Mouse (Mus musculus) left cerebral cortex, postnatal 10 days (tissue): Measurements from ENCODE around the gene Hoxa7. TPM values are rescaled to one million over a fixed set of nuclear protein-coding genes. Genes with fewer than 3 reads are reported as not detected.

Experiments used
- DNase-seq, 2 experiments: peaks; one replicate each; pipeline ENCODE4 v3.0.0; 2021 to 2022; ENCODE audit warnings: low spot score in 2 of 2, mixed read lengths in 1 of 2; ENCODE audit errors: extremely low spot score in 1 of 2
- intact Hi-C: fragments of 180-260 bp; cut with DNase I; formaldehyde crosslinking; loops from one replicate; pipeline ENCODE4 v1.15.1; 2025
- total RNA-seq, 2 experiments: library from RNA; stranded (reverse); gene quantifications; 2 replicates each; pipeline ENCODE4 v1.2.3; 2021

The Hoxa7 gene
- total RNA-seq, 2 experiments from 2014 or later, result not detected

DNA sequence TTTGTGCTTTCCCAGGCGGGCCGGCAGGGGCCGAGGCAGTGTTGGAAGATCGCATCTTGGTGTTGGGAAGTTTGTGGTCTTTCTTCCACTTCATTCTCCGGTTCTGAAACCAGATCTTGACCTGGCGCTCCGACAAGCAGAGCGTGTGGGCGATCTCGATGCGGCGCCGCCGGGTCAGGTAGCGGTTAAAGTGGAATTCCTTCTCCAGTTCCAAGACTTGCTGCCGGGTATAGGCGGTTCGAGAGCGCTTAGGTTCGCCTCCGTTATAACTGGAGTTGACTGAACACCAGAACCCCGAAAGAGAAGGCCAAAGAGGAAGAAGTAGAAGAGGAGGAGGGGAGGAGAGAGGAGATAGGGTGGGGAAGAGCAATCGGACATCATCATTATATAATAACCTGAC, 31.2 kb downstream of the Hoxa7 start:
- DNase-seq, result no peak
- intact Hi-C loops, result no loop called here

DNA sequence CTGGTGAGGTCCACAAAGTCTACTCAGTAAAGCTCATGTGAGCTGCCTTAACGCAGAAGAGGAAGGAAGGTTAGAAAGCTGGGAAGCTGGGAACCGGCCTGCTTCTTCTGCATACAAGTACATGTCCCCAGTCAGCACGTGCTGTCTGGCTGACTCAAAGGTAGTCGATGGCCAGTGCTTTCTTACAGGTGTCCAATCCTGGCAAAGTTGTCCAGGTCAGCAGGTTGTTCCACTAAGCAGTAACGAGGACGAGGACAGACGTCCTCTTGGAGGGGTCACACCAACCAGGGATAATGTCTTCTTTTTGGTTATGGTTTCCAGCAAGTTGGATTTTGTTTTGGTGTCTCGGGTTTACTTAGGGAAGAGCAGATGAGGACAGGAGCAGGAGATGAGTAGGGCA, 31.7 kb downstream of the Hoxa7 start:
- intact Hi-C loops, result no loop called here
- no peak for DNase-seq

DNA sequence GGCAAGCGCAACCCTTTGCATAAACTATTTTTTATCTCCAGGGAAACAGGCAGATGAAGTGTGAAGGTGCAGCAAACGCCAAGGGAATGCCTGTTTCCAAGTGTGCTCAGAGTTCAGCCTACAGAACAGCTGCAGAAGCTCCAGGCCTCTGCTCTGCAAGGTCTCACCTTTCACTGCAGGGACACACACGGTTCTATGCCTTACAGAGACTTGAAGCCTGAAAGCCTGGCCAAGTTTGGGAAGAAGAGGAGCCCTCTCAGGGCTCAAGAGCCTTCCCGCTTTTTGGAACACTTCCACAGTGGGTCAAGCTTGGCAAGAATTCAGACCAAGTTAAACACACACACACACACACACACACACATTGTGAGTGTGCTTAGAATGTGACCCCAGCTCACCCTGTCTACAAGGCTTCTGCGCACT, 32.5 kb downstream of the Hoxa7 start:
- no peak for DNase-seq
- intact Hi-C loops, result no loop called here

DNA sequence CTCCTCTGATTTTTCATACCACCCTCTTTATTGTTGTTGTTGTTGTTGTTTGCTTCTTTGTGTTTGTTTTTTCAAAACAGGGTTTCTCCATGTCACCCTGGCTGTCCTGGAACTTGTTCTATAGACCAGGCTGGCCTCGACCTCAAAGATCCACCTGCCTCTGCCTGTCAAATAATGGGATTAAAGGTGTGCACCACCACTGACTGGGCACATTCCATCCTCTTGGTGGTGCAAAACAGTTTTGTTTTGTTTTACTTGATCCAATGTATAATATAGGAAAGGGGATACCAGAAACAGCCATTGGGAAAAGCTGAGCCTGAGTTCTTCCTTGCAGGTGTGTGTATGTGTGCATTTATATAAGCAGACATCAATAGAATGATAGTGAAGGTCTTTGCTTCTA, 35.2 kb downstream of the Hoxa7 start:
- intact Hi-C loops, result no loop called here
- no peak for DNase-seq

DNA sequence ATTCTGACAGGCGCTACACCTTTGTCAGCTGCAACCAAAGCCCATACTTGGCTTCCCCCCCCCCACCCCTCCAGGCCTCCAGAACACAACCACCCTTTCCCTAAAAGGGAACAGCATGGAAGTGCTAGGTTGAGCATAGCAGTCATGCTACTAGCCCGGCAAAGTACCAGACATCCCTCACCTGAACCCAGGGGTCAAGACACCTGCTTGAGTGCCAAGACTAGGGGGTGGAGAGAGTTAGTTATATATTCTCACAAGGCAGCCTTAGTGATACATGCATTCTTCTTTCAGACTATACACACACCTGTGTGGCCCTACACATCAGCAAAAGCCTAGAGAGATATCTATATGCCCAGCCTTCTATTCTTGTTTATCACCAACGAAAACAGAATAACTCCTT, 35.8 kb downstream of the Hoxa7 start:
- intact Hi-C loops, result no loop called here
- DNase-seq, result no peak

DNA sequence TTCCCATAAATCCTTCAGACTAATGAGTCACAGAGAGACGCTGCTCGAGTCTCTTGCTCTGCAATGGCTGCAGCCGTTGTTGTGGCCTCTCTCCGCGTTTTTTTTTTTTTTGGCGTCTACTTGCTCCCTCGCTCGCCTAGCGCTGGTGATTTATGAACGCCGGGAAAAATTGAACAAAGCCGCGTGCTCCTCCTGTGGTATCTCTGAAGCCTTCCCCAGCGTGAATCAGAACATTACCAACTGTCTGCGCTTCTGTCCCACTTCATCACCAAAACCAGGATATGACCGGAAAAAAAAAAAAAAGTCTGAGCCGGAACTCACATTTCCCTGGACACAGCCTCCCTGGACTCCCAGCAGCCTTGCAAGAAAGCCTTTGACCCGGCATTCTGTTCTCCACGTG, 36.4 kb downstream of the Hoxa7 start:
- DNase-seq, result no peak
- intact Hi-C loops, result no loop called here

DNA sequence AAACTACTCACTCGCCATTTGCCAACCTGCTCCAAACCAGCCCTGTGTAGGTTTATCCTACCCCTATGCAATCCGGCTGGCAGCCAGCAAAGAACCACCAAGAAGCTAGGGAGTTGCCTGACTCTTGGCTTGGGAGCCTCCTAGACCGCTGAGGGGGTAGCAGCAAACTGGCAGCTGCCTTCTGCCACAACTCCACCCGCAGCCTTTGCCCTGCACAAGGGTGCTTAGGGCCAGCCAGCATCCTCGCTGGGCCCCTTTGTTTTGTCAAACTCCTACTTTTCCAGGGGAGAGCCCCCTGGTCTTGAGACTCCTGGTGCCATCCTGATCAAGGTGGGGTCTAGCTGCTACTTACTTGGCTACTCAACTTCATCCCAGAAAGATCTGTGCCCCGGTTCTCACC, 37.0 kb downstream of the Hoxa7 start:
- intact Hi-C loops, result no loop called here
- no peak for DNase-seq

DNA sequence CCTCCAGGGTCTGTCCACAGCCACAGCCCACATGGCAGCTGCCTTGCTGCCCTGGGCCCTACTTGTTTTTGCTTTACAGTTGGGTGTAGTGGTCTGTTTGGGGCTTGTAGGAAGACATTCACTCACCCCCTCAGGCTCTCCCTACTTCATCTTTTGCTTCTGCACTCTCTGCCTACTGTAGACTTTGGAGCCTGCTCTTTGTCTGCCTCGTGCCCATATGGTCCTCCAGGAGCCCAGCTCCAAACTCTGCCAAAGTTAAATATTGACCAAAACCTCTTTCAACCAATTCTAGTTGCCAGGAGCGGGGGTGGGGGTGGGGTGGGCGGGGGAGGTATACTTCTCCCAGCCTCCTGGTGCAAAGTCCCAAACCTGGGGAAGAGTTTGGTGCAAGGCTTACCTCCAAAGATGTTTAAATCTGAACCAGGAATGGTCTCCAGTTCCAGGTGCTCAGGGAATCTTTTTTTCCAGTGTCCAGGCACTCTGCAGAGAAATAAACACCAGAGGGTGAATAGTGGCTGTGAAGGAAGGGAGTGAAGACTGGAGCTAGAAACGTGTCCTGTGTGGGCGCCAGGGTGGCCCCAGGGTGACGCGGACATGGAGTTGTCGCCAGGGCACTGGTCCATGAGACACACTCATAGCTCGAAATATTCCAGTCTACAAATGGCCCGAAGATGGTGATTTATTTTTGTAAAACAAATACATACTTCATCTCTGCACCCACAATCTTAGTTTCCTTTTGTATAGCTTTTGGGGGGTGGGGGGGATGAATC, 38.2 kb downstream of the Hoxa7 start:
- intact Hi-C loops, result no loop called here
- DNase-seq, result no peak

DNA sequence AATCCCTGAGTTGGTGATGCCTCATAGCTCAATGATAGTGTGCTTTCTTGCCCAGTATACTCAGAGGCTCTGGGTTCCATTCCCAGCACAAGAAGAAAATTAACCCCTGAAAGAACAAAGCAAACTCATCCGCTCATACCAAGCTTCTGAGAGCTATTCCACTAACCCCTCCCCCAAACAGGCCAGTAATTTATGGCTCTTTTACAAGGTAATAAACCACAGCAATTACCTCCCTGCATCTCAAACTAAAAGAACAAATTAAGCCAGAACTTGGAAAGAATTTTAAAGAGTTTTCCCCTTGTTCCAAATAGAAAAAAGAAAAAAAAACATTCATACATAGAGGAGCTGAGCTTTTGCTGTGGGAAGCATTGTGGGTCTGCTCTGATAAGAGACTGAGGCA, 38.9 kb downstream of the Hoxa7 start:
- DNase-seq, result no peak
- intact Hi-C loops, result no loop called here

DNA sequence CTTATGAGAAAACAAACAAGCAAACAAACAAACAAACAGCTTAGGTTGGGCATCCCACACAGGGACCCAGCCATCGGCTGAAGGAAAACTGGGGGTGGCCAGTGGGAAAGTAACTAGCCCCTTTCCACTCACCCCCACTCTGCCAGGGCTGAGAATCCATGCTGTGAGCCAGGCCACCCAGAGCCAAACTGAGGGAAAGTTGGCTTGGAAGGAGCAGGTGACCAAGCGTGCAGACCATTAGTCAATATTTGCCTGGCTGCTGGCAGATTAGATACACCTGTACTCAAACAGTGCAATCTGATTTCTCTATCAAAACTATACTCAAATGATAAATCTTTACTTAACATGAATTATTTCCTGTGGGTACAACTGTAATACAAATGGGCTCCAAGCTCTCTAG, 39.6 kb downstream of the Hoxa7 start:
- intact Hi-C loops, result no loop called here
- no peak for DNase-seq

DNA sequence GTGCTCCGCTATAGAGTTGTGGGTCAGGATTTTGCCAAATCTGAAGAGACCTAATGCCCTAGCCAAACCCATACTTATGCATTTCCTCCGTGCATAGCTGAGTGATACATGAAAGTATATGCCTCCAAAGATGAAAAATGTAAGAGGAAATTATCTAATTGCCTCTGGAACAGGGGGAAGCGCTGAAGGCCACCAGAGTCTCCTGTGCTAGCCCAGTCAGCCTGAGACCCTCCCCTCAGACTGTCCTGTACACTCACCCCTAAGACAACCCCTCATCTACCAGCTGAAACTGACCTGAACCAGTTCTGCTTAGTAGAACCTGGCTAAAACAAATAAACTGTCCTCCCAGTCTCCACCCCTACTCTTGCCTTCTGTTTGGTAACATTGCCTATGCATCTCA, 40.9 kb downstream of the Hoxa7 start:
- intact Hi-C loops, result no loop called here
- no peak for DNase-seq

DNA sequence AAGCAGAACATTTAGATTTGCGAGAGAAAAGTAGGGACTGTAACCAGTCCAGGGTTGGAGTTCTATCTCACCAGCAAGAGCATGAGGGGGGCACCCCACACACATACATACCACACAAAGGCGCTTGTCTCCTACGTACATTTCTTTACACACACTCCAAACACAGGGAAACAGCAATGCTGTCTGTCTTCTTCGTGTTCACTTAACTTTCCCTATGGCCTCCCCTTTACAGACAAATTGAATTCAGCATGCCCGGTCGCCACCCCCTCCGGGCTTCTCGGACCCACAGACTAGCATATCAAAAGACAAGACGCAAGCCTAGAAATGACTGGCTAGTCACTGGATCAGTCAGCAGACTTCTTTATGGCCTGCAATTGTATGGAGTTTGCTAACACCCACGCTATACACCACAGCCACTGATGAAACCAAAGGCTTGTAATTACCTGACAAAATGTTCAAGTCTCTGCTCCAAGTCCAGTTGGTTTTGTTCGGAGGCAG, 41.4 kb downstream of the Hoxa7 start:
- intact Hi-C loops, result no loop called here
- DNase-seq, result no peak

DNA sequence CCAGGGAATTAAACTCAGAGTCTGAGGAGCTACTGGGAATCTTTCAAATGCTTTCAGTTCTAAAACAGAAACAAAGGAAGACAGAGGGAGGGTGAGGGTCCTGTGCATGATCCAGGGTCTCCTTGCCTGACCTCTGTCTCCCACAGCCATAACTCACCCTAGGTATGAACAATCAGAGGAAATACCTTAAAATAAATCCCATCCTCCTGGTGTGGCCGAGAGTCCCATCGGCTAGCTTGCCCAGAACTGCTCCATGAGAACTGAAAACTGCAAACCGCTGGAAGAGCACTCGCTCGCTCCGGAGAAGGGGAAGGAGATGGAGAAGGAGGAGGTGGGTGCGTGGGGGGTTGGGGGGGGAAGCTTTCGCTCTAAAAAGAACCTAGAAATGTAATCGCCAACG, 42.0 kb downstream of the Hoxa7 start:
- no peak for DNase-seq
- intact Hi-C loops, result no loop called here

DNA sequence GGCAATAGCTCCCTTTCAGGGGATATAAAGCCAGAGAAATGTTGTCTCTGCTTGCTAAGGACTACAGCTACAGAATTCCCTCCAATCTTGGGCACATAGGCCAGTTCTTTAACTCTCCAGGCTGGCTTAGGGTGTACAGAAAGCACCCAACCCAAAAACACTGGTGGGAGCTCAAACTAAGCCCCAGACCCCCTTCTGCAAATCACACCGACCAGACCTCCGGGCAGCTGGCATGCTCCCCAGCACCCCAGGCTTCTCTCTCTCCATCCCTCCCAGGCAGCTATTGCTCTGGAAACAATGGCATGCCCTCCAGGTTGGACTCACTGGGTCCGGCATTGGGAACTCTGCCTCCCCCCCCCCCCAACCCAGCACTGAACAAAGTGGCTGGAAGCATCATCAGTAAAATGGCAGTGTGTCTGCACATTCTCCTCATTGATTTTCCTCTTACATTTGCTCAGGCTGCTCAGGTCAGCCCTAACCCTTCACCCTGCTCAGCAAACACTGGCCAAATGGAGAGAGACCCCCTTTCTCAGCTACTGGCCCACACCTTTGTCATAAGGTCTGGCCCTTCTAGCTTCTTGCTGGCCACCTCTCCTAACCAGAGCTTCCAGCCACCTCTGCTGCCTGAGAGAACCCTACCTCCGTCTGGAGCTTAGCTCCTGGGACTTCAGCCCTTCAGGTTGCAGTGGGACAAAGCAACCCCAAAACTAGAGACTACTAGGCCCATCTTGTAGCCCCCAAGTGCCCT, 42.6 kb downstream of the Hoxa7 start:
- intact Hi-C loops, result no loop called here

DNA sequence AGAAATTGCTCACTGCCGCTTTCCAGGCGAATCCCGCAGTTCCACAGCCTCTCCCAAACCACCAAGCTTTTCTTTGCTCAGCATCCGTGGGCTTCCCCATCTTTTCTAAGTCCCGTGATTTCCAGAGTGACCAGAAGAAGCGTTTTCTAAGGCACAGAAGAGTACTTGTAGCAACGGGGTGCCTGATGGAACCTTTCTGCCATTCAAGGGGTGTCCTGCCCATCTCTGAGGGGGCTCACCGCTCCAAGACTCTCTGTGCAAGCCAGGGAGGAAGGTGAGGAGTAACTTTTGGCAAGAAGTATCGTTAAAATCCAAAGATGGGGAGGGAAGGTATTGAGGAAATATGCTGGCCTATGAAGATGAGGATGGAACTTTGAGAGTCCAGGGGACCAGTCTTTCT, 43.8 kb downstream of the Hoxa7 start:
- intact Hi-C loops, result no loop called here
- DNase-seq, result no peak

More for the DNA sequence above, 42.6 kb downstream of the Hoxa7 start:
- no peak for DNase-seq

DNA sequence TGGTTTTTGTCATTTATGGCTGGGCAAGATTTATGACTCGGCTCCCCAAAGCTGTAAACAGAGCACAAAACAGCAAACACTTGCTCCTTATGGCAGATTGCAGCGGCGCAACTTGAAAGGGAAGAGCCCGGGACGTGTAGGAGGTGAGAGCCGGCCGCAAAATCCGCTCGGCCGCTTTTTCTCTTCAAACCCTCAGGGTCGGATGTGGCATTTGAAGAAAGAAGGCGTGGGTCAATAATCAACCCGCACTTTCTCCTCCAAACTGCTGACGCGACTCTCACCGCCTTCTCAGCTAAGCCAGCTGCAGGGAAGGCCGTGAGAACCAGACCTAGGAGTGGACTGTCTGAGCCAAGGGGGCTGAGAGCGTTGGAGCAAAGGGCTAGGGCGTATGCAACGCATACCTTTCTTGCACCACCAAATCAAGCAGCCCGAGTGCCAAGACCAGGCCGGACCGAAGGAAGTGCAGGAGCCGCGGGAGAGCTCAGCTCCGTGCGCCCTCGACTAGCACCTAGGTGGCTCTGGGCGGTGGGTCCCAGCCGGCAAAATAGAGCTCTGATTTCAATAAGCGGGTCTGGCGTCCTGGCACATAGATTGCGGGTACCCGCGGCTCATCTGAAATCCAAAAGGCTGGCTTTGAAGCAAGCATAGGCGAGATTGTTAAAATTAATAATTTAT, 44.5 kb downstream of the Hoxa7 start, which contains the start of gene 5730596B20Rik:
Gene 5730596B20Rik (plus strand): TSS at position 438 of the 675 bp plus-strand sequence.
- DNase-seq, result no peak
- intact Hi-C loops, result no loop called here

DNA sequence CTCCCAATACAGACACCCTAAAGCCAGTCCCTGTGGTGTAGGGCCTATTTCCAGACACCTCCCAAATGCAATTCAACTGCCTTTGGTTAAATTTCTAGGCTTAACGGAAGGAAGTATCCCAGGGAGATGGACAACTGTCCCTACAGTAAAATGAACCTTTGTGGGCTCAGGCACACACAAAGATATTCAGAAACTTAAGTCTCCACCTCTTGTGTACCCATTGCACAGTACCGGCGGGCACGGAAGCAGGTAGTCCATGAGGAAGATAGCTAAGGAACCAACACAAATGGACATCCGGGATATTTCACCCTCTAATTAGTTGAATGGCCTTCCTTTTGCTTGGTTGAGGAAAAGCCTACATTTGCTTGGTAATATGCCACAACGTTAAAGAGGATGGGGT, 45.3 kb downstream of the Hoxa7 start:
- intact Hi-C loops, result no loop called here
- no peak for DNase-seq

DNA sequence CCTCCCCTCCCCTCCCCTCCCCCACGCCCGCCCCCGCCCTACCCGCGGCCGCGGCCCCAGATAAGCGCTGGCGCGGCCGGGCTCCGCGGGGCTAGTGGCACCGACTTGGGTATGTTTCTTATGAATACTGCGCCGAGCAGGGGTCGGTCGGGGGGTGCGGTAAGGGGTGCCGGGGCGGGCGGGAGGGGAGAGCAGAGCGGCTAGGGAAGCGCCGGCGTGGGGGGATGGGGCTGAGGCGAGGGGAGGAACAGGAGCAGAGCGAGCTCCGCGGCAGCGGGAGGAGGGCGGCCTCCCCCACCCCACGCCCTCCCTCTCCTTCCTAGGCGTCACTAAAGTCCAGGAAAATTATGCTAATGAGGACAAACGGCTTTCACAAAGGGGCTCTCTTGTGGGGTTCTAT, 45.8 kb downstream of the Hoxa7 start:
- intact Hi-C loops, result no loop called here
- no peak for DNase-seq

DNA sequence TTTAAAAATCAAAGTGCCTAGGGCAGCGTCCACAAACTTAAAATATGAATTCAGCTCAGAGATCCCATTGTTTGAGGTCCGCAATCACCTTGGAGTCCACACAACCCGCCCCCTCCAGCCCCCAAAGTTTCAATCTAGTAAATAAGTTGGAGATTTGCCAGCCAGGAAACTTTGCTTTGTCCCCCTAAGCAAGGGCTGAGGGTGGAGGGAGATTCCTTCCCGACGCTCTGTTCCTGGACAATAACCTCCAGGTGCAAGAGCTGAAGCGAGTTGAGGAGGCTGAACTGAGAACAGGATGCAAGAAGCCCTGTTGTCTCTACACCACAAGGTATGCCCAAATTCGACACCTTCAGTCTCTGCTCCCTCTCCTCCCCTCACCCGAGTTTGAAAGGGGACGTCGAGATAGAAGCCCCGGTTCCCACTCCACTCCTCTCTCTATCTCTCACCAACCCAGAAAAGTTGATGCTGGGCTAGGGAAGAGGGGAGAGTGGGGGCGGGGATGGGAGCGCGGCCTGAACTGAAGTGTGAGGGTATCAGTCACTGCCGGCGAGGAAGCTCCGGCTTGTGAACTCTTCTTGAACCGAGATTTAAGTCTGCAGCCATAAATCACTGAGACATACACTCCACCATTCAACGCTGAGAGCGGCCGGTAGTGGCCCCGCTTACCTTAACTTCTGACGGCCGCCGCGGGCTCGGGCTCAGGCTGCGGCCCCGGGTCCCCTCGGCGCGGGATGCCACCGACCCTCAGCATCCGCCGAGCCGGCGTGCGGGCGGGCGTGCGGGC, 46.5 kb downstream of the Hoxa7 start:
- DNase-seq, result no peak
- intact Hi-C loops, result no loop called here
